Mouse (Mus musculus) midbrain, postnatal 0 days (tissue): Measurements from ENCODE around the gene Acsl5. TPM values are rescaled to one million over a fixed set of nuclear protein-coding genes. Genes with fewer than 3 reads are reported as not detected.

Experiments used
- ATAC-seq: fragments of 200-750 bp; cut with Nextera tagmentation; 2 replicates; pipeline ENCODE4 v1.8.0; 2017; ENCODE audit warnings: moderate number of reproducible peaks, mild to moderate bottlenecking, moderate TSS enrichment, moderate library complexity; ENCODE audit not compliant: low FRiP score
- DNase-seq: peaks from one replicate; pipeline ENCODE4 v3.0.0-alpha.2; 2015; ENCODE audit warnings: low spot score
- H3K27ac ChIP-seq: fragments of 300-500 bp; sonication (generic); 2 replicates; pipeline ENCODE4 v1.5.1; 2014; ENCODE audit warnings: low read depth, mild to moderate bottlenecking, low read length, mixed read lengths
- H3K27me3 ChIP-seq: fragments of 300-500 bp; sonication (generic); 2 replicates; pipeline ENCODE4 v1.6.1; 2014; ENCODE audit warnings: low read length, control low read depth, mixed read lengths; ENCODE audit not compliant: insufficient read depth
- H3K36me3 ChIP-seq: fragments of 300-500 bp; sonication (generic); 2 replicates; pipeline ENCODE4 v1.6.1; 2014; ENCODE audit warnings: low read length, control low read depth, mixed read lengths; ENCODE audit not compliant: insufficient read depth
- H3K4me1 ChIP-seq: fragments of 300-500 bp; sonication (generic); 2 replicates; pipeline ENCODE4 v1.6.1; 2014; ENCODE audit warnings: mild to moderate bottlenecking, control low read depth, antibody characterized with exemption, low read length, mixed read lengths; ENCODE audit not compliant: insufficient read depth
- H3K4me2 ChIP-seq: fragments of 300-500 bp; sonication (generic); 2 replicates; pipeline ENCODE4 v1.6.1; 2014; ENCODE audit warnings: low read depth, mild to moderate bottlenecking, low read length, mixed read lengths; ENCODE audit not compliant: poor library complexity, severe bottlenecking
- H3K4me3 ChIP-seq: fragments of 300-500 bp; sonication (generic); 2 replicates; pipeline ENCODE4 v1.5.1; 2014; ENCODE audit warnings: low read depth, mild to moderate bottlenecking, low read length, moderate library complexity
- H3K9ac ChIP-seq: fragments of 300-500 bp; sonication (generic); replicated peaks from 2 replicates; pipeline ENCODE4 v1.6.1; 2014; ENCODE audit warnings: mild to moderate bottlenecking, low read length, moderate library complexity, mixed read lengths; ENCODE audit not compliant: poor library complexity, severe bottlenecking
- H3K9me3 ChIP-seq: fragments of 300-500 bp; sonication (generic); 2 replicates; pipeline ENCODE4 v1.6.1; 2016; ENCODE audit warnings: low read length, control low read depth
- CTCF ChIP-seq: IDR thresholded peaks from 2 replicates; pipeline ENCODE4 v1.5.1; 2016; ENCODE audit warnings: antibody characterized with exemption, mild to moderate bottlenecking
- WGBS: fragments of 180-500 bp; shearing (Covaris S2); extraction: QIAGEN DNeasy Blood & Tissue Kit; methylation state at CpG from one replicate; pipeline ENCODE4 v1.1.7; 2014; 5-methylcytosine and 5-hydroxymethylcytosine counted together
- polyA plus RNA-seq: library from polyadenylated mRNA; unstranded; fragments of >200 nt; fragmentation: Nextera tagmentation; extraction: Ambion mirVana; gene quantifications from 2 replicates; pipeline ENCODE4 v1.2.1, GENCODE M21; 2015
- total RNA-seq: library from RNA; depleted of rRNA; stranded (reverse); fragments of >200 nt; gene quantifications from 2 replicates; pipeline ENCODE4 v1.2.3, GENCODE M21; 2014

Gene Acsl5
- total and polyA plus RNA-seq, 2 experiments from 2014 or later, result 13.9 to 15.1 TPM

DNA sequence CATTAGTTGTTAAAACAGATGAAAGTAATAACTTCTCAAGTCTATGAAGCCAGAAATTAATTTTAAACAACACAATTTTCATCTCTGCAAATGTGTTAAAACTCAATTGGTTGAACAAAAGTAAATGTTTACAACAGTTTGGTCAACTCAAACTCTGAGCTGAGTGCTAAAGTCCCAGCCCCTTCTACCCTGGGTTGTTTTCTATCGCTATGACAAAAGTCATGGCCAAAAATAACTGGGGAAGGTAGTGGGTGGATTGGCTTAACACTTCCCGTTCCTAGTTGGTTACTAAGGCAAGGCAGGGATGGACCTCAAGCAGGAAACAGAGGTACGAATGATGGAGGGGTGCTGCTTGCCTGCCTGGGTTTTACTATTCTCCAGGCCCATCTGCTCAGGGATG is 25.0 kb downstream of the Acsl5 start:
- WGBS, result 89% methylated on average over 3 of the region's 3 CpGs

GRCm38 (mm10) chr19:55284093-55284492 is 32.4 kb downstream of the Acsl5 start:
- ATAC-seq (no peak), DNase-seq (no peak)
- Histone ChIP-seq H3K27me3 (no peaks in the 10 kb centered on the region), H3K4me3 (no peak overlapping the region), H3K4me2 (no peak overlapping the region), H3K4me1 (no peaks in the 10 kb centered on the region), H3K36me3 (peaks cover 6% of the 10 kb centered on the region; the same call in 1 of the 2 replicates), H3K27ac (no peak overlapping the region), H3K9ac (no peak overlapping the region), H3K9me3 (no peaks in the 10 kb centered on the region)
- TF ChIP-seq CTCF, result no peak
- WGBS, result 93% methylated on average over 4 of the region's 4 CpGs

More for the DNA sequence above, 25.0 kb downstream of the Acsl5 start:
- Histone ChIP-seq H3K36me3 (peaks cover 6% of the 10 kb centered on the region), H3K9ac (no peak overlapping the region), H3K27ac (no peak overlapping the region), H3K27me3 (no peaks in the 10 kb centered on the region), H3K9me3 (no peaks in the 10 kb centered on the region), H3K4me3 (no peak overlapping the region), H3K4me2 (no peak overlapping the region), H3K4me1 (no peaks in the 10 kb centered on the region)
- DNase-seq (no peak), ATAC-seq (no peak)
- TF ChIP-seq CTCF, result no peak

DNA sequence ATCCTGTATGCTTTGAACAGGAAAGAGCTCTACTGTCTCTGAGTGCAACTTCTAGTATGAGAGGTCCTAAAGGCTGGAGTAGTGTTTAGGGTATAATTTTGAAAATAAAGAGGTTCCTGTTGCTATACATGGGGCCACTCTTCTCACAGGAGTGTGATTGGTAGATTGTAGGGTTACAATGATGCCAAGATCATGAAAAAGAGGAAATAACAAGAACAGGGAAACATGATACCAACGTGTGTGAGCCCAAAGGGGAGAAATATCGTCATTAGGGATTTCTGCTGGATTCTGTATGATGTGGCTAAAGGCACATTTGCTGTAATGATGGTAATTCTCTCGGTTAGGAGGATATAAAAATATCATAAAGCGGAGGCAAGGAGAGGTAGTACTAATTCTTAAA is 34.3 kb downstream of the Acsl5 start:
- no peak for TF ChIP-seq CTCF
- 85% methylated on average over 4 of the region's 4 CpGs for WGBS
- DNase-seq (no peak), ATAC-seq (no peak)
- H3K9me3 ChIP-seq, result no peaks in the 10 kb centered on the region
- no peaks in the 10 kb centered on the region for H3K27me3 ChIP-seq
- no peaks in the 10 kb centered on the region for H3K4me1 ChIP-seq
- peaks cover 6% of the 10 kb centered on the region; the same call in 1 of the 2 replicates for H3K36me3 ChIP-seq
- H3K27ac ChIP-seq, result no peak overlapping the region
- no peak overlapping the region for H3K4me2 ChIP-seq
- H3K9ac ChIP-seq, result no peak overlapping the region
- H3K4me3 ChIP-seq, result no peak overlapping the region

- Histone ChIP-seq H3K27me3 (no peaks in the 10 kb centered on the region), H3K4me3 (no peak overlapping the region), H3K4me1 (no peaks in the 10 kb centered on the region), H3K4me2 (no peak overlapping the region), H3K36me3 (peaks cover 11% of the 10 kb centered on the region), H3K9ac (no peak overlapping the region), H3K27ac (no peak overlapping the region), H3K9me3 (no peaks in the 10 kb centered on the region)
- DNase-seq (no peak), ATAC-seq (no peak)
- no peak for TF ChIP-seq CTCF
These were observed 37.2 kb downstream of the Acsl5 start for GRCm38 (mm10) chr19:55288974-55289373.

DNA sequence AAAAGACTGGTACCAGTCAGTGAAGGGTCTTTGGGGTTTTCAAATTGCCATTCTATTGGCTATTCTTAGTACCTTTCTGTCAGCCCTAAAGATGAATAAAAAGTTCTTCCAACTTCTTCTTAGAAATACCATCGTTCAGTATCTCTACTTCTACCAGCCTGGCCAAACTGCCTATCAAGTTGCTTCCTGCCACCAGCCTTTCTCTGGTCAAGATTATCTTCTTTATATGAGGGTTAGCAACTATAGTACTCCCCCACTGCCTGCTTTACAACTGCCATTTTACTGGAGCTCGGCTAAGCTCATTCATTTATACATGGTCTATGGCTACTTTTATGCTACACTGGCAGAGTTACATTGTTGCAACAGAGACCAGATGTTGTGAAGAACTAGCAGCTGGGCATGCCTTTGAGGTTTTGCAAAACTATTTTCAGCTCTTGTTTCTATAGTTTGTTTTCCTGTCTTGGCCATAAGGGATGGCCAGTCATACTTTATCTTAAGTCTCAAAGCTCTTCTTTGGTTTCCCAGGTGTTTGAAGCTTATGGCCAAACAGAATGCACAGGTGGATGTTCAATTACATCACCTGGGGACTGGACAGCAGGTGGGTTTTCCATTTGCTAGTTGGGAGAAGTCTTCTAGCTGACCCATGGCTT is 39.0 kb downstream of the Acsl5 start:
- Histone ChIP-seq H3K27ac (no peak overlapping the region), H3K9me3 (no peaks in the 10 kb centered on the region), H3K4me2 (no peak overlapping the region), H3K27me3 (no peaks in the 10 kb centered on the region), H3K4me1 (no peaks in the 10 kb centered on the region), H3K9ac (no peak overlapping the region), H3K36me3 (peaks cover 15% of the 10 kb centered on the region), H3K4me3 (no peak overlapping the region)
- ATAC-seq, result no peak
- DNase-seq, result no peak
- TF ChIP-seq CTCF, result no peak
- 97% methylated on average over 2 of the region's 2 CpGs for WGBS

GRCm38 (mm10) chr19:55292210-55292850 is 40.6 kb downstream of the Acsl5 start:
- WGBS, result 92% methylated on average over 2 of the region's 2 CpGs
- H3K9me3 ChIP-seq, result no peaks in the 10 kb centered on the region
- peaks cover 15% of the 10 kb centered on the region for H3K36me3 ChIP-seq
- H3K27me3 ChIP-seq, result no peaks in the 10 kb centered on the region
- H3K9ac ChIP-seq, result no peak overlapping the region
- H3K27ac ChIP-seq, result no peak overlapping the region
- ATAC-seq (no peak), DNase-seq (no peak)
- no peak for TF ChIP-seq CTCF
- H3K4me2 ChIP-seq, result no peak overlapping the region
- H3K4me1 ChIP-seq, result no peaks in the 10 kb centered on the region
- H3K4me3 ChIP-seq, result no peak overlapping the region
